Mouse (Mus musculus): Measurements from ENCODE around the gene Prr30. TPM values are rescaled to one million over a fixed set of nuclear protein-coding genes. Genes with fewer than 3 reads are reported as not detected.

The Prr30 gene
- not detected for total RNA-seq (2023)

GRCm38 (mm10) chr14:101200230-101200629 lies at the start of gene Prr30:
Gene Prr30 (minus strand): TSS chr14:101200330.

